Mouse (Mus musculus): ENCODE measurements around the gene Hipk2.

- TF ChIP-seq POLR2A (IDR thresholded peaks at IDR 0.05; ENCODE audit: borderline replicate concordance, insufficient read depth, low read length) (no peak), CTCF (IDR thresholded peaks at IDR 0.05; ENCODE audit: borderline replicate concordance, insufficient read depth, low read depth, low read length) (no peak)
Observed at GRCm38 (mm10) chr6:38796993-38797392, 79.0 kb downstream of the Hipk2 start.

All from cerebellum, adult 2 months (tissue).